Mouse (Mus musculus): ENCODE results near the gene Itgb8. TPM values are rescaled to one million over a fixed set of nuclear protein-coding genes. Genes with fewer than 3 reads are reported as not detected.

Itgb8 gene
- total RNA-seq (2021) (1 to 10 TPM; 2.0 to 2.6 TPM), polyA plus RNA-seq (2012; rRNA removed) (0.50 and 0.77 TPM in 2 replicates)
- long read RNA-seq: 0 reads

GRCm38 (mm10) chr12:119238696-119239415 is at the start of gene Itgb8:
Gene Itgb8 (minus strand): TSS chr12:119238802.
- DNase-seq: peak; percentile 83

GRCm38 (mm10) chr12:119276282-119276681 is 37.7 kb upstream of the Itgb8 start:
- no peak for DNase-seq

GRCm38 (mm10) chr12:119273605-119274004 is 35.0 kb upstream of the Itgb8 start:
- DNase-seq: no peak

GRCm38 (mm10) chr12:119271964-119272363 is 33.4 kb upstream of the Itgb8 start:
- no peak for DNase-seq

DNA sequence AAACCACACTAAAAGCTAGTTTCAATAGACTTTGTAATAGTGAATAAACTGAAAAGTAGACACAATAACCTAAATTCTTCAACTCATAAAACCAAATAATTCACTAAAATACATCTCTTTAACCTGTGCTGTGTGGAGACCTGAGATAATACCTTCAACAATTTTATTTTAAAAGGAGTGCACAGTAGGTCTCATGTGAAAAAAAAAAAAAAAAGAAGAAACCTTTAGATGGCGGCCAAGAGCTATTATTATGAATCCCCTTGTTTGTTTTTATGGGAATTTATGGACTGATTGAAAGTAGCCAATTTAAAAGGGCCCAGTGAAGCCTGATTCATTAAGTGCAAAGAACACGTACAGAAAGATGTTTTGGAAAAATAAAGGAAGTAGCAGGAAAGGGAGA is 31.4 kb upstream of the Itgb8 start:
- DNase-seq: no peak

DNA sequence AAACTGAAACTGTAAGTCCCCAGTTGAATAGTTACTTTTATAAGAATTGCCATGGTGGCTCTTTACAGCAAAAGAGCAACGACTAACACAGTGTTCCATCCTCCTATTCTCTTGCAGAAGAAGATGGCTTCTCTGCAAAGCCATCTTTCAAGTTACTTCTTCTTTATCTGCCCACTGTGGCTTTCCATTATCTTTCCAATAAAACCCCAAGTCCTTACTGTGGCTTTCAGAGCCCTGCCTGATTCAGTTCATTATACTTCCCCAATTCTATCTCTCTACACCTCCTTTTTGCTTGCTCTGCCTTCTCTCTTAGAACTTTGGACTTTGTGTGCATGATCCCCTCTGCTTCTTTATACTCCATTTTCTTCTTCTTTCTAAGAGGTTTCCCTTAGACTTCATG is 30.1 kb upstream of the Itgb8 start:
- no peak for DNase-seq

DNA sequence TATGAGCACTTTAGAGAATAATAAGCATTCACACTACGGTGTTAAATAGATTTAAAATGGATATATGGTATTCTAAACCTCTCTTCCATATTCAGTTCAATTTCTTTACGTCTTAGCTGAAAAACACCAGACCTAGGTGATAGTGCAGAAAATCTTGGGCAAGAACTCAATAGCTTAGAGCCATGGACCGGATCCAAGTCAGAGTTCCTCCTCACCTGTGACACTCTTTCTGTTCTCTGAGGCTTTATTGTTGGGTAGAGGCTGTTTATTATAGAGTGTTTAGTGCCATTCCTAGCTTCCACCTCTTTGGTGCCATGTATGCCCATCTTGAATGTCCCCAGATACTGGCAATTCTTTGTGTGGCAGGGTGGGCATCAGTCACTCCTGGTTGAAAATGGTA is 25.9 kb upstream of the Itgb8 start:
- no peak for DNase-seq

- no peak for DNase-seq
Observed at GRCm38 (mm10) chr12:119248581-119248980, 10.0 kb upstream of the Itgb8 start.

DNA sequence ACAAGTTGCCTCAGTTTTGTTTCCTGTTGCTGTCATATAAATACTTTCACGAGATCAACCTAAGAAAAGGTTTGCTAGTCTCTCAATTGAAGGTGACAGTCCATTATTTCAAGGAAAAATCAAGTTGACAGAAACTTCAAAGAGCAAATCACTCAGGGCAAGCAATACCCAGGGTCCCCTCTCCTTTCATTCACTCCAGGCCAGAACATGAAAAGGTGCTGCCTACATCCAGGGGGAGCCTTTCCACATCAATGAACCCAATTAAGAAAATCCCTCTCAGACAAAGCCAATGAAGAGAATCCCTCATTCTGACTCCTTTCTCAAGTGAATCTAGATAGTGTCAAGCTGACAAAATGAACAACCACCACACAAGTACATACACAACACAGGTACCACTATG is 2.5 kb upstream of the Itgb8 start:
- DNase-seq: no peak

- DNase-seq: peak; percentile 69
Observed at GRCm38 (mm10) chr12:119237921-119238695, 494 bp downstream of the Itgb8 start.

DNA sequence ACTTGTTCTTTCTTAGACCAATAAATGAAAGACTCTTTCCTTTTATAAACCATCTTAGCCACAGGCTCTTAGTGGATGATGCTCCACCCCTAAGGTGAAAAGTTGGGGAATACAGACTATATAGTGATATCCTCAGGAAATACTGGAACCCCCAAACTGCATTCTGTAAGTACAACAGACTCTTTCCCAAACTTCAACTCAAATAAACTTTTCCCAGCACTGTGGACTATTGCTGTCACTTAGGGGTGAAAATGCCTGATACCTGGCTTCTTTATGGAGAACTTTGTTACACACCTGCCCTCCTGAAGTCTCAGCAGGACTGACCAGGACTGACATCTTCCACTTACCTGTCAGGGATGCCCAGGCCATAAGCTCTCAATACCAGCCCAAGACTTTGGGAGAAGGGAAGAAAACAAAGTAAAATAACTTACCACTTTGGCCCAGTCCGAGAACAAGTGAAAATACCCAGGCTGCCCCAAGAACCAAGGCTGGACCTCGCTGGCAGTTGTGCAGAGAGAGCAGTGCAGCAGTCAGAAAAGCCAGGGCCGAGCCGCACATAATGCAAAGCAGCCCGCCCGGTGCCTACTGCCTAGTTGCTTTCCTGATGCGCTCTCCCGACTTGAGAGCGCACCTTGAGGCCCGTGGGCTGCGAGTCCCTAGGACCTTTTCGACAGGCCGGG is 1.2 kb downstream of the Itgb8 start:
- peak; percentile 22 for DNase-seq

DNA sequence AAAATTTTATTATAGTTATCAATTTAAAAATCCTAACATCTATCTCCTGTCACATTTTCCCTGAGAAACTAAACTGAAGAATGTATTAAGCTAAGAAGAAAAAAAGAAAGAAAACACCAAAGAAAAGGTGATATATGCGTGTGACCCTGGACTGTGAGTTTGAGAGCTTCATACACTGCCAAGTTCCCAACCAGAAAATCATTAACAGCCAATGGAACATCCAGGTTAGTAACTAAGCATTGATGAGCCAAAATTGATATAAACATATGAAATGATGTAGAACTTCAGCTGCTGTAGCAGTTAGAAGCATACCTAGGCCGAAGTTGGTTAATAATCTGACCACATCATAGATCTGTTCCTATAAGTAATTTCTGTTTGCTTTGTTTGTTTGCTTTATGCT is 6.8 kb downstream of the Itgb8 start:
- no peak for DNase-seq

DNA sequence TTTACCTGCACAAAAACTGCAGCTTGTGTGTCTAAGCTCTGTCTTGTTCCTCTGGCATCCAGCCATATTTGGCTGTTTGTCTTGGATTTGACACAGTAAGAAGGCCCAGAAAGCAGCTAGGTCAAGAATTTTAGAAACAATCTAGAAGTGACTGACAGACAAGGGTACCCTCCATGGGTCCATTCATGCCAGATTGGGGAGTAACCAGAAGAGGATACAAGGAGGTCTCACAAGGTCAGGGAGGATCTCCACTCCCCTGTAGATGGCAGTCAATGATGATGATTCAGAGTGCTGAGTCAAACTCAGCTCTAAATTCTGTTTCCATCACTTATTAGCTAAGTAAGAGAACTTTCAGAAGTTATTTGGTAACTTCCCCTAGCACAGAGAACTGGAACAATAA is 8.2 kb downstream of the Itgb8 start:
- DNase-seq: peak; percentile 58

DNA sequence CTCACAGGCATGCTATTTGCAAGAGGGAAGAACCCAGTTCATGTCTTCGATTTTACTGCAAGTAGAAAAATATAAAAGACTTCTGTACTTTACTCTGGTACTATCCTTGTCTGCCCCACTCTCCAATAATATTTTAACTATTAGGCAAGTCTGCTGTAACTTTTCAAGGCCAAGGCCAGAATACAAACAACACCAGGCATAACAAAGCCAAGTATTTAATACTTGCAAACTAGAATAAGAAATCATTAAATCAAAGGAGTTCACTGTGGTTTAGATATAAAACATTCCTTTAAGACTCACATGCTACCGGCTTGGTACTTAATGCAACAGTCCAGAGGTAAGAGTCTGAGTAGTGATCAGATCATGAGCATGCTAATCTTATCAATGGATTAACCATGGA is 9.0 kb downstream of the Itgb8 start:
- DNase-seq: peak; percentile 30

GRCm38 (mm10) chr12:119227898-119228297 is 10.7 kb downstream of the Itgb8 start:
- no peak for DNase-seq

GRCm38 (mm10) chr12:119224699-119225098 is 13.9 kb downstream of the Itgb8 start:
- DNase-seq: no peak

GRCm38 (mm10) chr12:119219409-119219808 is 19.2 kb downstream of the Itgb8 start:
- no peak for DNase-seq

DNA sequence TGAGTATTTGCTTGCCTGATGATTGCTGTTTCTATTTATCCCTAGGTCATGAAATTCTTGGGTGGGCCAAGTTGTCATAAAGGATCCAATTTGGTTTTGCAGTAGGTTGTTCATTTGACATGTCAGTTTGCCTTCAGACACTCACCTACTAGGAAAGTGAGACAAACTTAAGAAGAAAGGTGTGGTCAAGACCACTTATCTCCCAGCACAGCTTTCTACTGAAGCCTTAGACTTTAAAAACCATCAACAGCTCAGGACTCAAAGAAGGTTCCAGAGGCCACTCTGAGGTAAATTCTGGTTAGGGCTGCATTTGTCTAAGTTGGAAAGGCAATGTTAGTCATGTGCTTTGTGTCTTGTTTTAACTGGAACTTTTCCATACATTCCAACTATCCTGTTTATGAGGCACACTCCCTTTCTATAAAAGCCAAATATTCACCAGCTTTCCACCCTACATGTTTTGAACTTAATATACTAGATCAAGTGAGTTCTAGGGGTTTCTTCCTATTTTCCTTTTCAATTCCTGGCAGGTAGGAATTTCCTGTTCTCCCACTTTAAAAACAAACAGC is 20.8 kb downstream of the Itgb8 start:
- DNase-seq: no peak

GRCm38 (mm10) chr12:119215225-119215624 is 23.4 kb downstream of the Itgb8 start:
- peak; percentile 35 for DNase-seq

DNA sequence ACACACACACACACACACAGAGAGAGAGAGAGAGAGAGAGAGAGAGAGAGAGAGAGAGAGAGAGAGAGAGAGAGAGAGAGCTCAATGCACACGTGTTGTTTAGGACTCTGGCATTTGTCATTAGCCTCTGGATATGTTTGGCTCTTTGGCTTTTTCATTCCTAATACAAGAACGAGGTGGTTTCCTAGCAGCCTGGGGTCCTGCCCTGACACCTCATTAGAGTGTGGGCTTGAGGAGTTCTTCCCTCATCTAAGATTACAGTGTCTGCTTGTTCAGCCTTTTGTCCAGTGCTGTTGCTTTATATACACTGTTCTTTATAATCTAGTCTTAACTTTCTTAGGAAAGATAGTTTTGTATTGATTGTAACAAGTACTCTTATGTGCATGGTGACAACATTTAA is 27.1 kb downstream of the Itgb8 start:
- no peak for DNase-seq

GRCm38 (mm10) chr12:119210590-119210989 is 28.0 kb downstream of the Itgb8 start:
- DNase-seq: no peak

DNA sequence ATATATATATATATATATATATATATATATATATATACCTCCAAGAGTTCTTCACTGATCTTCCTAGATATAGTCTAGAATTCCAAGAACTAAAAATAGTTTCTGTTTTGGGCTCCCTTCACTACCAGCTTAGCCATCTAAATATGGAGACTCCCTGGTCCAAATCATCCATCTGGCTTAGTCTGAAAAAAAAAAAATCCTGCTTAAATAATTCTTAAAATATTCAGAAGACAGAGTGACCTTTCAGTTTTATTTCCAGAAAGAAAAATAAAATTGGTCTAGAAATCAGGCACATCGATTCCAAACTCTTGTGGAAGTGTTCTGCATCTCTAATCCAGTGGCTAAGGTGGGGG is 28.6 kb downstream of the Itgb8 start:
- no peak for DNase-seq
